Mouse (Mus musculus) bone marrow, adult 2 months (tissue): ENCODE measurements around the gene Arfgef2.

Source experiments
- CTCF ChIP-seq: fragments of 200-500 bp; IDR thresholded peaks from 2 replicates; pipeline ENCODE4 v1.5.1; 2011; ENCODE audit warnings: low read length, control low read depth; ENCODE audit not compliant: control insufficient read depth, insufficient read depth
- POLR2A ChIP-seq: fragments of 200-500 bp; IDR thresholded peaks from 2 replicates; pipeline ENCODE4 v1.6.1; 2011; ENCODE audit warnings: low read depth, mild to moderate bottlenecking, control low read depth, low read length, borderline replicate concordance; ENCODE audit not compliant: control insufficient read depth

DNA sequence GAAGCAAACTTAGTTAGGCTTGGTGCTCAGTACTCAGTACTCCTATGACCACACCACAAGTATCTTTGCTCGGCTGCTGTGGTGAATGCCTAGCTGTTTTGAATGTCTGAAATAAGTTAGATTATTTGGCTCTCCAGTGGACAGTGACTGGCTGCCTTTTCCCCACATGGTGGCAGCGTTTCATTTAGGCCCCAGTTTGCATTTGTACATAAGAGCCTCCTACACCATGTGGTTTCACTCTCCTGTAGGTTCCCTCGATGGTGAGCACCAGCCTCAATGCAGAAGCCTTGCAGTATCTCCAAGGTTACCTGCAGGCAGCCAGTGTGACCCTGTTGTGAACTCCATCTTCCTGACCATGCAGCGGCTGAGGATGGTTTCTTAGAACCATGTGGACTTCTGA, 140.1 kb downstream of the Arfgef2 start:
- TF ChIP-seq CTCF (peak; percentile 29; the same call in 1 of the 2 replicates), POLR2A (no peak)
